Mouse (Mus musculus) frontal cortex, postnatal 14 days (tissue): ENCODE data around the gene Cd209a.
A peak's percentile ranks its signal among the peaks of the same experiment; 100 is the strongest.
"Not testable (repeated sequence)": the region's sequence is repeated elsewhere in the genome, so short reads cannot be mapped to it uniquely, and the experiment has no call there.

Experiments
- DNase-seq, 2 experiments: peaks; one replicate each; pipeline ENCODE4 v3.0.0; 2022; ENCODE audit warnings: low spot score in 2 of 2

Gene Cd209a

GRCm38 (mm10) chr8:3748761-3749160 lies at the start of gene Cd209a:
Cd209a (minus strand) TSS chr8:3748984.
- DNase-seq: no peak

- DNase-seq: not testable (repeated sequence)
Observed at GRCm38 (mm10) chr8:3768641-3769040, 19.9 kb upstream of the Cd209a start.

- DNase-seq: peak in 1 of 2 experiments; percentile 20
Observed at GRCm38 (mm10) chr8:3754261-3754850, 5.6 kb upstream of the Cd209a start.

- no peak for DNase-seq
Observed at GRCm38 (mm10) chr8:3736947-3737346, 11.8 kb downstream of the Cd209a start.

- no peak for DNase-seq
Observed at GRCm38 (mm10) chr8:3735599-3735998, 13.2 kb downstream of the Cd209a start.

- no peak for DNase-seq
Observed at GRCm38 (mm10) chr8:3734084-3734483, 14.7 kb downstream of the Cd209a start.

GRCm38 (mm10) chr8:3721041-3721440 lies 27.7 kb downstream of the Cd209a start:
- no peak for DNase-seq

GRCm38 (mm10) chr8:3720551-3720950 lies 28.2 kb downstream of the Cd209a start, which contains the start of gene Clec4g:
Clec4g (minus strand) TSS chr8:3720651.
- no peak for DNase-seq

GRCm38 (mm10) chr8:3718559-3718958 lies 30.2 kb downstream of the Cd209a start:
- peak; percentile 25 to 49 for DNase-seq

- no peak for DNase-seq
Observed at GRCm38 (mm10) chr8:3717321-3717954, 31.3 kb downstream of the Cd209a start.

GRCm38 (mm10) chr8:3711646-3712045 lies 37.1 kb downstream of the Cd209a start:
- DNase-seq: no peak

- no peak for DNase-seq
Observed at GRCm38 (mm10) chr8:3710312-3710711, 38.5 kb downstream of the Cd209a start.

GRCm38 (mm10) chr8:3707611-3708010 lies 41.2 kb downstream of the Cd209a start:
- DNase-seq: no peak

- no peak for DNase-seq
Observed at GRCm38 (mm10) chr8:3705711-3706110, 43.1 kb downstream of the Cd209a start.

GRCm38 (mm10) chr8:3701491-3701890 lies 47.3 kb downstream of the Cd209a start:
- DNase-seq: no peak

GRCm38 (mm10) chr8:3694121-3694520 lies 54.7 kb downstream of the Cd209a start, which contains the start of gene Fcer2a:
Fcer2a (minus strand) TSS chr8:3694175.
- DNase-seq: no peak
